Mouse (Mus musculus) stomach, postnatal 0 days (tissue): Measurements from ENCODE around the gene Tenm1.

Source experiments
- CTCF ChIP-seq: IDR thresholded peaks from 2 replicates; pipeline ENCODE4 v1.5.1; 2016; ENCODE audit warnings: antibody characterized with exemption, low read depth, mild to moderate bottlenecking, moderate library complexity
- EP300 ChIP-seq: optimal IDR thresholded peaks from 2 replicates; pipeline ENCODE3; 2016; ENCODE audit warnings: antibody characterized with exemption

- TF ChIP-seq CTCF (no peak), EP300 (no peak)
These were observed 926.5 kb downstream of the Tenm1 start, which contains the start of gene Sh2d1a for GRCm38 (mm10) chrX:42502291-42503043.
